Mouse (Mus musculus) gastrocnemius, adult 8-10 months (tissue): Measurements from ENCODE around the gene Trmt5. TPM values are rescaled to one million over a fixed set of nuclear protein-coding genes. Genes with fewer than 3 reads are reported as not detected.

Source experiments
- DNase-seq, 2 experiments: peaks; one replicate each; pipeline ENCODE4 v3.0.0; 2022; ENCODE audit warnings: low spot score in 2 of 2
- total RNA-seq, 4 experiments: library from RNA; stranded (reverse); gene quantifications; 2 replicates each; pipeline ENCODE4 v1.2.4; 2022

The Trmt5 gene
- 1 to 10 TPM; 6.8 to 8.9 (median 7.8) TPM for total RNA-seq

DNA sequence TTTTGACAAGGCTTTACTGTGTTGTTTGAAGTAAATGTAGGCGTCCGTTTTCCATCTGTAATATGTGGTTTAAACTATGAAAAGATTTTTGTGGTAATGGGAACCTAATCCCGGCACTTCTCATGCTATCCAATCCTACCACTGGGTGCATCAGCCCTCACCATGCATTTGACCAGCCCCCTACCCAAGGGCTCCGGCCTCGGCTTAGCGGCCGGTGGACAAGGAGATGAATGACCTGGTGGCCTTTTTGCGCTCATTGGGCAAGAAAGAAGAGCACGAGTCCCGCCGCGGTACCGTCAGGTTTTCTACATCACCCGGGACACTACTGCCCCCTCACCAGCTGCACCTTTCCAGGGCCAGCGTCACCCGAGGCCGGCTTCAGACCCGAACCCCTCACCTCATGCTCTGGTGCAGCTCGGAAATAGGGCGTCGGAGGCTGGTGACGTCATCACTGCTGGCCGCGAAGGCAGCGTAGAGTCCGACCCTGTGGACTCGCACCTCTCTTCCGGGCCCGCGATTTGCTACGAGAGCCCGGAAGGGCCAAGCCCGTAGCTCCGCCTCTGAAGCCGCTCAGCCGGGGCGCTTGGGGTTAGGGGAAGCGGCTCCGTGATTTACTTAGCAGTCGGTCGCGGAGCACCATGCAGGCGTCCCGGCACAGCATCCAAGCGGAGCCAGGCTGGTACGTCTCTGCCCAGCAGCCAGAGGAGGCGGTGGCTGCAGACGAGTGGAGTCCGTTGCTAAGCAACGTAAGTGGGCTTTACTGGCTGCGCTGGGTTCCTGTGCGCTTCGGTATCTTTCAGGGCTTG lies at the start of gene Trmt5, which contains the start of gene Slc38a6:
TSS of gene Trmt5 (minus strand) at position 424 of the 806 bp plus-strand sequence.
TSS of gene Slc38a6 (plus strand) at position 493 of the 806 bp plus-strand sequence.
- DNase-seq = peak; percentile 83 to 88

DNA sequence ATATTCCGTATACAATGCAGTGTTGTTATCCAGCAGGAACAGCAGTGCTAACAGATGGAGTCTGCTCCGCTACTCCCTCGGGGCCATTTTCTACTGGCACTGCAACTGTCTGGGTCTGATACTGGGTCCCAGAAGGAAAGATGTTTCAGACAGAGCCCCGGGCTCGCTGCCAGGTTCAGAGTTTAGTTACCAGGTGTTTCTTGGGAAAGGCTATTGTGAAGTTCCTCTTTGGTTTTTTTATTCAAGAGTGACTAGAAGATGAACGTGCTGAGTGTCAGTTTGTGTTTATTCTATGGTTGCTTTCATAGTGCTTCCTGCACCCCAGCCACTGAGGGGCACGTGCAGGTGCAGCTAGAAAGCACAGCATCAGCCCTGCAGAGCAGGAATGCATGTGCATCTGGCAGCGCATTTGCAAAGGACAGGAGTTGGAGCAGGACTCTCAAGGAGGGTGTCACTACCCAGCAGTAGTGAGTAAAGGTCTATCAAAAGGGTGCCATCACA lies 47.6 kb upstream of the Trmt5 start:
- no peak for DNase-seq

DNA sequence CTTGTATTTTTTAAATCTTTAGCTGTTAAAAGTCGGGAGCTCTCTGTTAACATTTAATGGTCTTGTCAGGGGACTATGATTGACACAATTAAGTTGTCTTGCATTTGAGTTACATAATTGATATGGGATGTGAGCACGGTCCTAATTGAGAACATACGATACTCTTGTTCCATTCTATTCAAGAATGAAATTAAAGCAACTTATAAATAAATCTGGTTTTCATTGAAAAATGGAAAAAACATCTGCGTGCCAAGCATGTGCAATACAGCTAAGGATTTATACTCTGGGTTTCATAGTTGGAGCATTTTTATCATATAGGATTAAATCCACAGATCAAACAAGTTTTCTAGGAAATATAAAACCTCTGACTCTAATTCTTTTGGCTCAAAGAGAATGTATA lies 46.2 kb upstream of the Trmt5 start:
- no peak for DNase-seq

DNA sequence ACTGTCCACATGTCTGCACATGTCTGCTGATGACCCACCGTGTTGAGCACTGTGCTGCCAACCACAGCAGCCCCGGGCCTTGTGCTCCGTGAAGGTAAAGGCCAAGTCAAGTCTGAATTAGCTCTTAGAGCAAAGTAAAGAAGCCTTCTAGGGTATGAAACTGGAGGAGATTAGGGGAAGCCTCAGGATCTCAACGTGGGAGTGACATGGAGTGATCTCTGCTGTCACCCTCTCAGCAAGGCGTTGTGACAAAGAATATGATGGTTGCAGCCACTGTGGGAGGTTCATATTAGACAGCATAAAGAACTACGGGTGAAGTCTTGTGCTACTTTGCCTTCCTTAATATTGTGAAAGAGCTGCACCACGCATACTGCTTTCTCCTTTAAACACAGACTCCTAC lies 43.7 kb upstream of the Trmt5 start:
- DNase-seq = no peak

DNA sequence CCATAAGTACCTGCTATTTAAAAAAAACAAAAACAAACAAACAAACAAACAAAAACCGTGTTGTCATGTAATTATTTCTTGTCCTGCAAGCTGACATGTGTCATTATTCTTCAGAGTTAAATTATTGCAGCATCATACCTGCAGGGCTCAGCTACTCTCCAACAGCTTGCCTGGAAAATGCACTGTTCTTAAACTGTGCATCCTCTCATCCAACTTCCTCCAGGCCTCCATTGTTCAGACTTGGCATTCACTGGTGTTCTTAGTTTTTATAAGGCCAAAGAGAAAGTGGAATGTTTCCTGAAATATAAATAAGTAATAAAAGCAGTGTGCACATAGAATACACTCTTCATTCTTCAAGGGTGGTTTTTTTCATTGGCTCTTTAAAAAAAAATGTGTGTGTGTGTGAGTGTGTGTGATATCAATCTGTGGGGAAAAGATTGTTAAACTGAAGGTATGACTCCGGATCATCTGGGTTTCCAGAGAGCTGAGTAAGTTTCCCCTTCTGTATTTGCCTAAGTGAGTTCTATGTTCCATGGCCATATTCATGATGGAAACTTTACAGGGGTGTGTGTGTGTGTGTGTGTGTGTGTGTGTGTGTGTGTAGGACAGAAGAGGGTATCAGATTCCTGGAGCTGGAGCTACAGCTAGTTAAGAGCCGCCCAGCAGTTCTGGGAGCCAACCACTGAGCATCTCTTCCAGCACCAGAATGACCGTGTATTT lies 42.1 kb upstream of the Trmt5 start:
- no peak for DNase-seq

DNA sequence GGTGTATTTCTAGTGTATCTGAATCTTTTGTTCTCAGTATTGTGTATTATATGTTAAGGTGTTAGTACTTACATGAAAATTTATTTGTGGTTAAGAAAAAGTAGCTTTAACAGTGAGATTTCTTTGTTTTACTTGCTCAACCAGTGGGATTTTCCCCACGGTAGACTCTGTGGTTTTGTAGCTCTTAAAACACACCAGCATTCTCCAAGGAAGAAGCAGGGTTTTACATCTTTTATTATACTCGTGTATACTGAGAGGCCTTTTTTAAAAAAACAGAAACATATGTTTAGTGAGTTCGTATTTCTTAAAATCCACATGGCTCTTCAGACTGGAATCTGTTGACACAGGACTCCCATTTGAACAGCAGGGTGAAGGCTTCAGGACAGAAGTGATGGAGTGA lies 40.9 kb upstream of the Trmt5 start:
- no peak for DNase-seq

DNA sequence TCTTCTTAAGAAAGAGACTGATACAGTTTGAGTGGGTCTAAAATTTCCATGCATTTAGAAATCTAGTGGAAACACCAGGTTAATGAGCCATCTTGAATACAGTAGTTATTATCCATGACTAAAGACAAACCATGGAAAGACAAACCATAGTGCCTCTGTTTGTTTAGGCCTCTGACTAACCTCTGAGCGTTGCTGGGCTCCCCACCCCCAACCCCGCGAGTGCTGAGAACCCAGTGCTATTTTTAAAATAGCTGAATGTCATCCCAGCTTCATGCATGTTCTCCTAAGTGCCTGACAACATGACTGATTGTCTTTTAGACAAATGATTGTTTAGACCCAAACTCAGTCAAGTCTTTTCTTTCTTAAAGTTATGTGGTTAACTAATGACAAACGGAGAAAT lies 39.1 kb upstream of the Trmt5 start:
- peak; percentile 51 to 61 for DNase-seq

DNA sequence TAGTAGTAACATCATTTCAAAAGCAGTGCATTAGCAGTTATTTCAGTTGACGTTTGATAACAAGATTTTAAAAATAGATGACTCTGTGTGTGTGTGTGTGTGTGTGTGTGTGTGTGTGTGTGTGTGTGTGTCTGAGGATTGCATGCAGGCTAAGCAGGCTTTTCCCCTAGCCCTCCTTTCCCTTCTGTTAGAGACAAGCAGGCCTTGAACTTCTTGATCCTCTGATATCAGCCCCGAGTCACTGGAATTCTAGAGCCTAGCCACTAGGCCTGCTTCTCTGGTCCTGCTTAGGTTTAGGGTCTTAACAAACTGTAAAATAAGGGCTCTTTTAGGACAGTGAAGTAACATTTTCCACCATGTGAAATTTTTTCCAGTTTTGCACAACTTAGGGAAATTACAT lies 38.7 kb upstream of the Trmt5 start:
- DNase-seq = no peak

DNA sequence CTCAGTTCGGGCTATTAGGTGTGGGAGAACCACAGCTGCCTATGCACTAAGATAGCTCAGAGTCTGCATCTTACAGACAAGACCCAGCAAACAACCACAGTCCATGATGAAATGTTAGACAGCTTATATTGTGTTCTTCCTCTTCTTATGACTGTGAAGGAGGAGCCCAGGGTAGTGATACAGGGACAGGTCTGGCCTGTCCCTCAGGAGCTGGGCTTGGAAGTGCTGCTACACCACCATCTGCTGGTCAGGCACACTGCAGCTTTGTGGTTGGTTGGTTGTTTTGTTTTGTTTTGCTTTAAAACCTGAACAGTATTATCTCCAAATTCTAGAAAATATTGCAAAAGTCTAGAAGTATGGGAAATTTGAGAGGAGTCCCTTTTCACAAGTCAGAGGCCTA lies 38.2 kb upstream of the Trmt5 start:
- DNase-seq = peak; percentile 43

DNA sequence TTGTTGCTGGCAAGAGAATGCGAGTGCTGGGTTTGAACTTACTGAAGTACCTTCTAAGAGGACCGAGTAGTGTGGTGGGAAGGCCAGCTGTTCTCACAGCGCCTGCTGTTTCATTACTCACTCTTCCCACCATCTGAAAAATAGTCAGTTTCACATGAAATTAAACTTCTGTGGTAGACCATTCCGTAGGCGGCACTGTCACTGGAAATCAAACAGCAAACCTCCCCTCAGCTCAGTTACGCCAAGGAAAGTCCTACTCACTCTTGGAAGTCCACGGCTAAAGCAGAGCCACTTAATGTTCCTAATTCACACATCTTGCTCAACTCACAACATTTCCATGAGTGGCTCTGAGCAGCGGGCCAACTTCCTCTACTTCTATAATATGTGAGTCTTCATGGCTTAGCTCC lies 37.7 kb upstream of the Trmt5 start:
- no peak for DNase-seq

DNA sequence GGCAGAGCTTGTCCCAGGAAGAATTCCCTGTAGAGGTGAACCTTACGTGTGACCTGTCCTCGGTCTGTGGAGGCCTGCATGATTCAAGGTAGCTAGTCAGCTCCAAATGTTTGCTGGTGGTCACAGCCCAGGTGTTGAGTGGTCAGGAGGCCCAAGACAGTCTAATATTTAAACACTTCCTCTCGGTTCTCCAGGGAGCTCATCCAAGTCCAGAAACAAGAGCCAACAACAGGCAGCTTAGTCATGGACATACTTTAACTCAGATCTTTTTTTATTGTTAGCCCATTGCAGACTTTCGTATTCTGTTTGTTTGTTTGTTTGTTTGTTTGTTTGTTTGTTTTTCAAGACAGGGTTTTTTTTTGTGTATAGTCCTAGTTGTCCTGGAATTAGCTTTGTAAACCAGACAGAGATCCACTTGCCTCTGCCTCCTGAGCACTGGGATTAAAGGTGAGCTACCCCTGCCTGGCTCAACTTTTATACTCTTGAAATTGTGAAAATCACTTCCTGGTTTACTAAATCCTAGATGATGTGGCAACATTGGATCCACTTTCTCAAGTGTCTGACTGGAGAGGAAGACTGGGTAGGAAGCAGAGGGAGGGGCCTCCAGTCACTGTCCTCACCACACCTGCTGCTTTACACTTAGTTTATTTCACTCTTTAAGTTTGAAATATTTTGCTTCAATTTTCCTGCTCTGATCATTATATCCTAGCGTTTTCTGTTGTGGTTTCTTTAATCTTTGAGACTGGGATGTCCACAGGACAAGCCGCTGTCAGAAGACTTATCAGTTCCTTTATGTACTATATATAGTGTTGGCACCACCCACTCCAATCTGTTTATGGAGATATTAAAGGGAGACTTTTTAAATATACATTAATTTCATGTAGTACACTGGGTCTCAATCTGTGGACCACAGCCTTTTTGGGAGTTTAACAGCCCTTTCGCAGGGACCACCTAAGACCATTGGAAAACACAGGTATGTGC lies 31.5 kb upstream of the Trmt5 start:
- no peak for DNase-seq

DNA sequence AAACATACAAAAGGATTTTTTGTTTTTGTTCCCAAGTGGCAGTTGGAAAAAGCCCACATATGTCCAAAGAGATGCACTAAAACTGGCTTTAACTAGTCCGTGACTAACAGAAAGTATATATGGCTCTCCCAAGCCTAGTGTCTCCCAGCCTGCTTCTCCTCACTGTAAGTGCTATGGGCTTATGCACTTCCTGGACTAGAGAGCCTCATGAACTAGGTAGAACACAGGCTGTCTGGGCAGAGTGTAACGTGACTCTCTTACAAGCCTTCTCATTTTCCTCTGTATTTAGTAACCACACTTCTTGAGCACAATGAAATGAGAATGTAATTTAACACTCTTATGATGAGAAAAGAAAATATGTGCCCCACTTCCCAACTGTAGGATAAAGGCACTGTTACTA lies 22.2 kb upstream of the Trmt5 start:
- DNase-seq = no peak

DNA sequence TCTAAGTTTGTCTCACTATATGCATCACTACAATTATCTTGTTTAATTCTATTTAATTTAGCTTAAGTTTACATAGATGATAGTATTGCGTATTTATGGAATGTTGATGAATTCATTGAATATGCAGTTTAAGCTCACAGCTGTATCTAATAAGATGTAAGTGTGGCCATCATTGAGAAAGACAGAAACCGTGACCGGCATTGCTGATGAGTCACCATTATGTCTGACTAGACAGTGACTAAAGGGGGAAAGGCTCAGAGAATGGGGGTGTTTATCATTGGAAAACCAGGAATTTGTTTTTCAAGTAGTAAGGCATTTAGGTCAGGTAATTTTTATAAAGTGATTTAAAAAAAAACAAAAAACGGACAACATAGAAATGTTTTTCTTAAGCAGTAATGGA lies 21.2 kb upstream of the Trmt5 start:
- DNase-seq = no peak

DNA sequence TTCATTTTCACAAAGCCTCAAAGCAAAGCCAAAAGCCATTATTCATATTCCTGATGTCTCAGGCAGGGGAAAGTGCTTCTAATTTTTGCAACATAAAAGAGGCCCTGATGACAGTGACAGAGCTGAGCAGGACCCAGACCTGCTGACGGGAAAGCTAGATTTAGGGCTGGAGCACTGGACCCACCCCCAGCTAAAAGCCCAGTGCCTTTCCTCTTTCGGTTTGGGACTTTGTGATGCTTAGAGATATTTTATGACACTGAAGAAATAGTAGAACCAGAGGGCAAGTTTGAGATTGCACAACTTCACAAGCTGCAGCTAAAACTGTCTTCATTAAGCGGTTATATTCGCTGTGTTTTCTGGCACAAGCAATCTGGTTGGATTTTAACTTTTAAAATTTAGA lies 18.1 kb upstream of the Trmt5 start:
- DNase-seq = no peak

DNA sequence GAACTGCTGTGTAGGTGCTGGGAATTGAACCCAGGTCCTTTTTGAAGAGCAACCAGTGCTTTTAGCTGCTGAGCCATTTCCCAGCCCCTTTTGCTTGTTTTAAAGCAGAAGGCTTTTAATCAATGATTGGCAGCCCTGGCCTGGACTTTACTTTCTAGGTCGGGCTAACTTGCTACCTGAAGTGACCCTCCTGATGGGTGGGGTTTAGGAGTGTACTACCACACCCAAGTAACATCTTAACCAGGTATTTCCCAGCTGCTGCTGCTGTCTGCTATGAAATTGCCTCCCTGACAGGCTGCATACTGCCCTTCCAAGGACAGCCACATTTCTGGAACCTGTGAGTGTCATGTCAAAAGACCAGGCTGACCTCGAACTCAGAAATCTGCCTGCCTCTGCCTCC lies 14.0 kb upstream of the Trmt5 start:
- no peak for DNase-seq

DNA sequence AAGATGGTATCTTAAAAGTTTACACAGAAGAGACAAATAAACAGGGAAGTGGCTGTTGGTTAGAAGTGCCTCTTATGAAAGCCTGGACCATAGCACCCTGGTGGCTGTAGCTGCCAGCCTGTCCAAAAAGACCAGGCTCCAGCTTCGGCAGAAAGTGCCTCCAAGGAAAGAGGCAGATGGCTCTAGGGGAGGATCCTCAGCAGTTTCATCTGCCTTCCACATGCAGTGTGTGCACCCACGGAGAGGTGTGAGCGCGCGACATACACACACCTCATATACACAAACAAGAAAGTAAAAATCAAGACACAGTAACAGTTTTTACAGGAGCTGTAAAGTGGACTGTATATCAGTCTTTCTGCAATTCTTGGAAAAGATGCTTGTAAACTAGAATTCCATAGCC lies 12.1 kb upstream of the Trmt5 start:
- DNase-seq = no peak

DNA sequence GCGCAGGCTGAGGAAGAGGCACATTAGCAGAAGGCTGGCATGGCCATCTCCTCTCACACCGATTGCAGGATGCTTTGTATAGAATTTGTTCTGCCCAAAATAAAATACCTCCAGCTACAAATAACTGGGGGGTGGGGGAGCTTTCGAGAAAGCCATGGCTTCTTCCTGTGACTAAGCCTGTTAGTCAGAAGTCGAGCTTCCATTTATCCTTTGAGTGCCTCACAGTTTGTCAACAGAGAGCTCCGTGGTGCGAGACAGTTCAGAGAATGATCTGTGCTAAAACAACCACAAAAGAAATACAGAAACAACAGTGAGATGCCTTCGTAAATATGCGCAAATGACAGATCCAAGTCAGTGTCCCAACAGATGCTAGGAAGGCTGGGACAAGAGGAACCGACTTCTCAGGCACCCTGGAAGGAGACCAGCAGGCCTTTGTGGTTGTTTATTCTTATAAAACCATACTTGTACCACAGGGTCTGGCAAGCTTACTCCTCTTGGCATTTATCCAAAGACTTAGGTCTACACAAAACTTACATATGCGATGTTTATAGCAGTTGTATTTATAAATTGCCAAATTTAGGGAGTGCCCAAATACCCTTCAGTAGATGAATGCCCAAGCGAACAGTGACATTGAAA lies 9.1 kb upstream of the Trmt5 start:
- no peak for DNase-seq

DNA sequence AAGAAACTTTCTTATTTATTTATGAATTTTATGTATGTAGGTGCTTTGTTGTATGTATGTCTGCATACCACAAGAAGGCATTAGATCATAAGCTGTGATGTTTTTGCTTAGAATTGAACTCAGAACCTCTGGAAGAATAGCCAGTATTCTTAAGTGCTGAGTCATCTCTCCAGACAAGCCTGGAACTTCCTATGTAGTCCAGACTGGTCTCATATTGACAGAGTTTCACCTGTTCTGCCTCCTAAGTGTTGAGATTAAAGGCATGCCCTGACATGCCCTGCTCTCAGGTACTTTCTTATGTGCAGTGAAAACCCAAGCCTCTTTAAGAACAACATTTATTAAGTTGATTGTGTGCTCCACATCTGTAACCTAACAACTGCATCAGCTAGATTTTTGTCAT lies 8.4 kb upstream of the Trmt5 start:
- DNase-seq = no peak

DNA sequence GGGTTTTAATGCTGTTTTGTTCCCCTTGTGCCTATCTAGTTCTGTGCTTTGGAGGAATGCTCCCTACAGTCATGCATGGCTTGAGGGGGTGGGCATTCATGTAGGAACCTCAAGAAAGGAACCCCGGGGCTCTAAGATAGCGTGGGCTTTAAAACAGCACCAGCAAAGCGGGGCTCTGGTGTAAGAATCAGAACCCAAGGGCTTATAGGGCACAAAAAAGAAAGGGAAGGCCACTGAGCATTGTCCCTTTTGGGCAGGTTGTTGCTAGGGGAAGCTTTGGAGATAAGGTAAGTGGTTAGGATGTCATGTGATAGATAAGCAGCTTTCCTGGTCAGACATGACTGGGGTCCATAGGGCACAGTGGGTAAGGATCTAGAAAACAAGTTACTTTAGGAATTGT lies 2.1 kb upstream of the Trmt5 start:
- no peak for DNase-seq

DNA sequence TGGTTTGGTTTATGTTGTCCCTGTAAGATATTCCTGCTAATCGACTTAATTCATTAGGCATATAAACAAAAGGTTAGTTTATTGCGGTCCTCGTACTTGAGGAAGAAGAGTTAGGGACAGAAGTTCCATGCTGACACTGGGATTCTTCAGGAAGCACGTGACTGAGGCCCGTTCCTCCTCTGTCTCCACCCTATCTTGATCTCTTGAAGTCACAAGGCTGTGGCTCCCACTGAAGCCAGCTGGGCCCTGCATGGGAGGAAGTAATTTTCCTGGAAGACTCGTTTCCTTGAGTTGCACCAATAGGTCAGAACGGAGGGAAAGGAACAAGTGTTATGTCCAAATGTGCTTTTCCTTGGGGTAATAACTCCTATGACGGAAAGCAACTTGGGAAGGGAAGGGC lies 1.1 kb upstream of the Trmt5 start:
- DNase-seq = no peak

DNA sequence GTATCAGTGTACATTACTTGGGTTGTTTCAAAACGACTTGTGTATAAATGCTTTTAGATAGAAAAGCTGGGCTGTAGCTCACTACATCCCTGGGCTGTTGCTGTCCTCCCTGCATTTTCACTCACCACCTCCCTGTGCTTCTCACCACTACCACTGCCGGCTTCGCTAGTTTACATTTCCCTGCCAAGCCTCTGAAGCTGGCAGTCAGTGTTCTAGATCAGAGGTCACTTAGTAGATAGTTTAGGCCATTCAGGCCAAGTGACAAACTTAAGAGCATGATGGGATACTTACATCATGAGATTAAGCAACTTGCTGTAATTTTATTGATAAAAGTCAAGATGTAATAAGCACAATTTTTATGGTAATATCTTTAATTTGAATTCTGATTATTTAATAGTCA lies 11.6 kb downstream of the Trmt5 start:
- DNase-seq = no peak
